Mouse (Mus musculus): ENCODE data around the gene Cep44.

The Cep44 gene

DNA sequence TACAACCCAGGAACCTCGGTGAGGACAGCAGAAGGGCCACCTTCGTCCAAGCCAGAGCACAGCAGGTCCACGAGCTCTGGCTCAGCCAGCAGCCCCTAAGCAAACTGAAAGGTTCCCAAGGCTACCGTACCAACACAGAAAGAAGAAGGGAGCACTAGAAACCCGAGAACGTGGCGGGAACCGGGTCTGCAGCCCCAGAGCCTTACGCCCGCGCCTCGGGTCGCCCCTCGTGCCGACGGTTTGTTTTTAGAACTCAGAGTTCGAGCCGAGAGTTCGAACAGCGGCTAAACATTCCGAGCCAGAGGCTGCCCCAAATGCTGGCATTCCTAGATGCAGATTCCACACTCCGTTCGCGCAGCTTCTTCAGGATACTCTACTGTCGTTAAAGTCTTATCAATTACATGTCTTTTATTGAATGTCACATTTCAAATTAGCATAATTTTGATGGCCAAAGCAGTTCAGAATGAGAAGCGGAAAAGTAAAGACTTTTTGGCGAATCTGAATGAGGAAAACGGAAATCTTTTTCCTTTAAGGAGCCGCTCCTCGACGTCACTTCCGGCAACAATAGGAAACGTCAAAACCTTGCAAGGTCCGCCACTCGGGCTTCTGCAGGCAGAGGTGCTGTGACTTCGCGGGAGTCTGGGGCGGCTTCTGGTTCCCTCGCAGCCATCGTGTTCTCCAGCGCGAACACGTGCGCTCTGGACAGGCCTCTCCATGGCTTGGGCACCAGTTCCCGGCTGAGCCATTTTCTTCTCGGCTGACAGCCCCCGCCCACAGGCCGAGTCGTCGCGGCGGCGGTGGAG lies at the start of gene Cep44, which contains the start of gene Fbxo8:
TSS of gene Cep44 (minus strand) at position 490 of the 803 bp plus-strand sequence.
TSS of gene Fbxo8 (plus strand) at position 533 of the 803 bp plus-strand sequence.
- peak; percentile 88 for DNase-seq

DNA sequence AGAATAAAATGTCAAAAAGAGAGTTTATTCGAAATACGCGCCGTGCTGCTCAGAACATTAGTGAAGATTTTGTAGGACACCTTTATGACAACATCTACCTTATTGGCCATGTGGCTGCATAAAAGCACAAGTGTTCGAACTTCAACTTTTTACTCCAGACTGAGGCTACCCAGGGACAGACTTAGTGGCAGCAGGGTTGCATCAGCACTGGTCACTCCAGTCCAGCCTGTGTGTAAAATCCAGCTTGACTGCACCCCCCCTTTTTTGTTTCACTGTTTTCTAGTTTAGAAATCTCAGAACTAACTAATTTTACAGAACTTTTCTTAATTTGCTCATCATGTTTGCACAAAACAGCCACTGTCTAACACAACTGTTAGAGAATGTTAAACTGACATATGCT lies 40.7 kb upstream of the Cep44 start:
- DNase-seq: no peak

DNA sequence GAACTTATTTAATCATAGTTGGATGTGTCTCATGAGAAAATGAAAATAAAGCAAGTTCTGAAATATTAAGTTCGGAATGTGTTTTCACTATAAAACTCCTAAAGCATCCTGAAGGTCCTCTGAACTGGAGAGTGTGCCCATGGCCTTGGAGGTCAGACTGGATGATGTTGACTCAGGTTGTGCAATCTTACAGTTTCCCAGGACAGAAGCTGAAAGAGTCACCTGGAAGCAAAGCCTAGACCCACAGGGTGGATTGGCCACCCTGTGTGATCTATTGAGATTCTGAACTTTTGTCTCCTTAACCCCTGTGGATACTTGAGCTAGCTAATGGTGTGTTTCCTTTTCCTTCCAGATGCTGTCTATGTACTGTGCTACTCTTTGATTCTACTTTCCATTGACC lies 40.2 kb upstream of the Cep44 start:
- DNase-seq: no peak

DNA sequence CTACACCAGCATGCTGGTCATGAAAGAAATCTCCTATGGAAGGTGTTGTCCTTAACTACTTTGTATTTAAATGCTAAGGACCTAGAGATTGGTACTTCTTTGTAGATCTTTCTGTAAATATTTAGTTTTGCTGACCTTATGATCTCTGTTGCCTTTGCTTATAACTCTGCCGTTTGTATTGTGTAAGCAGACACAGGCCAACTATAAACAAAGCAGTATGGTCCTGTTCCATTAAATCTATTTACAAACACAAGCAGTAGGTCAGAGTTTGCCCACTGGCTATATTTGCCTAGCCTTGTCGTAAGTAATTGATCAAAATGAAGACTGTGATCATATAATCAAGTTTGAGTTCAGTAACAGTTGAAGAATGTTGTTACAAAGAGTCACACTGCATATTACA lies 38.2 kb upstream of the Cep44 start:
- DNase-seq: no peak

DNA sequence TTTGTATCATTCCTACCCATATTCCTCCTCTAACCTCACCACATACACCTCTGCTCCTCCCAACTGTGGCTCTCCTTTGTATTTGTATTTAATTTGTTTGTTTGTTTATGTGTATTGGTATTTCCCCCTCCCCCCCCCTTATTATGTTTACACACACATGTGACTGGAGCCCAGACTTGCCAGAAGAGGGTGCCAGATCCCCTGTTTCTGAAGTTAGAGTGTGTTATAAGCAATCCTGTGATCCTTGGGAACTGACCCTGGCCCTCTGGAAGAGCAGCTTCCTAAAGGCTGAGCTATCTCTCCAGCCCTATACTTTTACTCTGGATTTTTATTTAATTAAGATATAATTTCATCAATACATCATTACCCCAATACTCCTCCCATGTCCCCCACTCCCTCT lies 32.0 kb upstream of the Cep44 start:
- no peak for DNase-seq

DNA sequence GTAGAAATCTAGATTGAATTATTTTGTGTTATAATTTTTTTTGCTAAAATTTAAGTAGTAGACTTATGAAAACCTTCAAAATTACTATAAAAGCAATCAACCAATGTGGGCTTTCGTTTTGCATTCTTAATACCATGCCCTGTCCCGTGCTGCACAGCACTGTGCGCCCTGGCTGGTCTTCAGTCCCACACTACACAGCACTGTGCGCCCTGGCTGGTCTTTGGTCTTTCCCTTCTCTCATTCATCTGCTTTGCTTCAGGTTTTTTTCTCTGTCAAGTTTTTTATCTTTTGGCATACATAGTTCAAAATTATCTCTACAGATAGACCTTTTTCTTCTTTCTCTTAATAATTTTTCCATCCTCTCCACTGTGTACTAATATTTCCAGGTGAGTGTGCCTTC lies 30.1 kb upstream of the Cep44 start:
- no peak for DNase-seq

DNA sequence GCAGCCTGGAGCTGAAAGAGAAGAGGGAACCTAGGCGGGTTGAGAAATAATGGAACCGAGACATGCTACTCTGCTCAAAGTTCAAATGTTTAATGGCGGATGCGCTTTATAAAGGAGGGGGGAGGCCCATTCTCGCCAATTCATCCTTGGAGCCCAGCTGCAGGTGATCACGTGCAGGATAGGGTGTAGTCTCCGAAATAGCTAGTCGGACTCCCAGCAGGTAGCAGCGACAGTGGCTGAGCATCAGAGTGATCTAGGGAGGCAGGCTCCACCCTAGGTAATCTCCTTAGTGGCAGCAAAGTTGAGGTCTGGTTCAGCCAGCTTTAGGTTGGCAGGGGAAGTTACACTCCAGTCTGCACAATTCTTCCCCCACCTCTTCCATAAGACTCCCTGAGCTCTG lies 16.0 kb upstream of the Cep44 start:
- no peak for DNase-seq

DNA sequence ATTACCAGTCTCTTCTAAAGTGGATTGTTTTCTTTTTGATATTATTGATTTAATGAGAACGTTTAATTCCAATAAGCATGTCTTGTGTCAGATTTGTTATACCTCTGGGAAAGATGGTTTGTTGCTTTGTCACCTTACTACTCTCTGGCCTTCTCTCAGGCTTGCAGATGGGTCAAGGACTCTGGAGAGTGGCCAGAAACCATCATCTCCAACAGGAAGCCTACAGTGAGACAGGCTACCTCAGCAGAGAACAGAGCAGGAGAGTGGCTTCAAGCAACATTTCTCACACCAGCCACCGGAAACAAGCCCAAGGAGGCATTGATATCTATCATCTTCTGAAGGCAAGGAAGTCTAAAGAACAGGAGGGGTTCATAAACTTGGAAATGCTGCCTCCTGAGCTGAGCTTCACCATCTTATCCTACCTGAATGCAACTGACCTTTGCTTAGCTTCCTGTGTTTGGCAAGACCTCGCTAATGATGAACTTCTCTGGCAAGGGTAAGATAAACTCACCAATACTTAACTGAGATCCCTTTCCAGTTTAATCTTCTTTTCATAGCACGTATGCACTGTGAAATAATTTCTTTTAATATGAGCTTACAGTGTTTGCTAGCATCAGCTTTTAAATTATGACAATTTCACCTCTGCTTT lies 13.7 kb upstream of the Cep44 start:
- DNase-seq: peak; percentile 65

DNA sequence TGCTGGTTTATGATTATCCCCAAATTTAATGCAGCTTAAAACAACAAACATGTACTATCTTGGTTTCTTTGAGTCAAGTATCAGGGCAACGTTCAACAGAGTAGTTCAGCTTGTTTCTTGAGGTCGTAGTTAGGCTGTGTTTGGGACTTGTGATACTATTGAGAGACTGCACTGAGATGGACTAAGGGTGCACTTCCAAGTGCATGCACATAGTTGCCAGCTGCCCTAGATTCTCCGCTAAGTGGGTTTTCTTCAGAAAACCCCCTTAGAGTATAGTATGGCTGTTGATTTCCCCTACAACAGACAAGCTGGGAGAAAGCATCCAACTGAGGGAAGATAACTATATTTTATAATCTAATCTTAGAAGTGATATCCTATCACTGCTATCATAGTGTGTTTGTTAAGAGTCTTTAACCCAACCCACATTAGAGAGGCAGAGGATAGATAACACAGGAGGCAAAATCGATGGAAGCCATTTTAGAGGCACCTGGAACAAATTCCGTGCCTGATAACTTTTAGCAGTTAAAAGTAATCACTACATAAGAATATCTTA lies 1.8 kb upstream of the Cep44 start:
- no peak for DNase-seq

DNA sequence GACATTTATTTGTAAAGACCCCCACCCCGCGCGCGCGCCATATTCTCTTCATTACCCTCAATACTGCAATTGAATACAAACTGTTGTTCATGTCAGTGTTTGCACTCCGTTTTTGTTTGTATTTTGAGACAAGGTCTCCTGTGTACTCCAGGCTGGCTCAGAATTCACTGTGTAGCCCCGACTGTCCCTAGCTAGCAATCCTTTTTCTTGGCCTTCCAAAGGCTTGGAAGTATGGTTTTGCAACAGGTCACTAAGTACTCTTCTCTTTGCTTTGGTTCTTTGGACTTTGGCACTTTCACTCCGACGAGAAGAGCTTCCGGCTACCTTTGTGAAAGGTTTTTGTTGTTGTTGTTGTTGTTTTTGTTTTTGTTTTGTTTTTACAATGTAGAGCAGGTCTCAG lies 1.2 kb upstream of the Cep44 start:
- DNase-seq: peak; percentile 34

DNA sequence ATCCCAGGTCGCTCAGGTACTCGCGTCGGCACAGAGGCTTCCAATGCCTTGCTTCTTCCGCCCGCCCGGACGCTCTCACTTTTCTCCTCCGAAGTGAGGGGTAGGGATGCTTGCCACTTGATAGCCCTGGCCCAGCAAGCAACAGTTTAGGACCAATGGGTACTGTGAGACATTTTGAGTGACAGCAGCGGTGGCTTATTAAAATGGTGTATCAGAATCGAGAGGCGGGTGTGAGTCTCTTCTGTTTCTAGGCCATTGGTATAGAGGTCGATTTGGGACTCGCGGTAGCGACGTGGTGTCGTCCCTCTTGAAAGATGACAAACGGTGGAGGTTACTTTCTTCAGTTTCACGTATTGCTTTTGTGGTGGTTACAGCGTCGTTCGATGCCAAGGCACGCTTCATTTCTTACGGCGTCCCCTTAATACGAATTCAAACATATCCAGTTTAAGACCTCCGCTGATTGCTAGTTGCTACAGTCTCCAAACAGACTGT lies 560 bp upstream of the Cep44 start:
- DNase-seq: peak; percentile 93

DNA sequence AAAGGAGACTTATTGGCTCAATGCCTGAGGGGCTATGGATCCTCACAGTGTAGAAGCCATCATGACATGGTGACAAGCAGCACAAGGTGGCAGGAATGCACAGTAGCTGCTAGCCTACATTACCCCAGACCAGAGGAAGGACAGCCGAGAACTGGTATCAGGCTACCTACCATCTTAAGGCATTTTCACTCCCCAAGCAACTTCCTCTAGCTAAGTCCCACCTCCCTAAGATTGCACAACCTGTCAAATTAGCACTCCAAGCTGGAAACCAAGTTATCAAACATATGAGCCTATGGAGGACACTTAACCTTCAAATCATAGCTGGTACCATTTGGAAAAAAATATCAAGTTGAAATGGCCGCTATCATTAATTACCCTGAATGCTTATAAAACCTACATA lies 3.0 kb downstream of the Cep44 start:
- DNase-seq: no peak

DNA sequence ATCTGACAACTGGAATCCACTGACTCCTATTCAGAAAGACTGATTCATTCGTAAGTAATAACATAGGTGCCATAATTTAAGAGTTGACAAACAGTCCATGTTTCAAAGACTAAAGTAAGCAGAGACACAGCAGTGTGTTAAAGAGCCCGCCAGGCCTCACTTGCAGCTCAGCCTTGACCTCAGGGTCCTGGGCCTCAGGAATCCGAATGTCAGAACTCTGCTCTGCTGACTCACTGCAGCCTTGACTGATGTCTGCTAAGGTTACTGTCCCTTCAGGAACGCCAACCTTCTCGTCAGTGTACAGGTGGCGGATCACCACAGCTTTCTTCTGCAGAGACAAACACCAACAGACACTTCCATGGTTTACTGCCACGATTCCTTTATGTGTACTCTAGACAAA lies 10.1 kb downstream of the Cep44 start:
- no peak for DNase-seq

DNA sequence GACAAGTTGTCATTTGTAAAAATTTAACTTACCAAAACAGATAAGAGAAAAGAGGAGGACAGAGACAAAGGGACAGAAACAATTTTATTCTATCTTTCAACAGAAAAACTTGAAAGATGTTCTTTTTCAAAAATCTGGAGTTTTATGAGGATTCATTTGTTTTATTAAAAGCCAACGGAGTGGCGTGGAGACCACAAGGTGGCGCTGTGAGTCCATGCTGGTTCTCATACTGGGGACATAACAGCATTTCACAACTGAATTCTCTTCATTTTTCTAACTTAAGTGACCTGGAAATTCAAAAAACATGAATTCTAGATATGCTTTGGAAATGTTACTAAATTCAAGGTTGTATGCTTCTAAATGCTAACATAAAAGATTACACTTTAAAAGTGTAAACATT lies 20.5 kb downstream of the Cep44 start:
- peak; percentile 32 for DNase-seq

DNA sequence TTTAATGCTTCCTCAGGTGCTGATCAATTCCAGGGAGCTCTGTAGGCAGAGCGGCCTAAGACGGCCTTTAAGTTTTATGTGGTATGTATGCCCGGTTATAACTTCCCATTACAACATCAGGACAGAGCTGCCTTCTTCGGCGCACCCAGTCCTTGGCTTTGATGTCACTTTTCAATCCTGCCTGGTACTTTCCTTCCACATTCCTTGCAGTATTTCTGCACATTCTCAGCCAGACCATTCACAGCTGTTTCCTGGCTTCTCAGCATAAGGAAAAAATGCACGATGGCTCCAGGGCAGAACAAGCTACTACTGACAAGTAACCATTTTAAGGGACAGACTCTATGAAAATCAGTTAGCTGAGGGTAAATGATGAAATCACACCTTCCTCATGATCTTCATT lies 22.0 kb downstream of the Cep44 start:
- DNase-seq: no peak

DNA sequence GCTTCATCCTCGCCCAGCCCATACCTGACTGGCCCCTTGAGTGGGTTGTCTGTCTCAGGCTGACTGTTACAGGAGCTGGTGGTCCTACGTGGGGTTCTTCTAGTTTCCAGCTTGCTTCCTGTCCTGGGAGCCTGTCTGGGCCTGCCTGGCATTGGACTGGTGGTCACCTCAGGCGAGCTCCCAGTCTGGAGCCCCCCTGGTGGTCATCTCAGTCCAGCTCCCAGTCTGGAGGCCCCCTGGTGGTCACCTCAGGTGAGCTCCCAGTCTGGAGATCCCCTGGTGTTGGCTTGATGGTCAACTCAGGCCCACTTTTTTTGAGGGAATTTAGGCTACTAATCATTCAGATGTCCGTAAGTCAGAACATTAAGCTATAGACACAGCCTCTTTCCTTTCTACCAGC lies 29.8 kb downstream of the Cep44 start:
- no peak for DNase-seq

DNA sequence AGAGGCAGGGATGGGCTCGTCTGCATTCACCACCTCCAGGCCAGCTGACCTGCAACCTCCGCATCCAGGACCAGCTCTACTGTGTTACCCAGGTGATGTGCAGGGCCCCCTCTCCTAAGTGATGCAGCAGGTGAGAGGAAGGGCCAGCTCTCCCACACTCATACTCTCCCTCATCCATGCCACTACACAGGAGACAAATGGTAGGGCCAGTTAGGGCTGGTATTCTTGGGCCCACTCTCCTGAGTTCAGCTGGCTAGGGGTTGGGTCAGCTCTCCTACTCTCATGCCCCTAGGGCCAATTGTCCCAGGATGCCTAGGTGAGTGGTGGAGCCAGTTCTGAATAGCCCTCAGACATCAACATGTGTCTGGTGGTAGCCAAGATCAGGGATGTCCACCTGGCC lies 30.6 kb downstream of the Cep44 start:
- no peak for DNase-seq

DNA sequence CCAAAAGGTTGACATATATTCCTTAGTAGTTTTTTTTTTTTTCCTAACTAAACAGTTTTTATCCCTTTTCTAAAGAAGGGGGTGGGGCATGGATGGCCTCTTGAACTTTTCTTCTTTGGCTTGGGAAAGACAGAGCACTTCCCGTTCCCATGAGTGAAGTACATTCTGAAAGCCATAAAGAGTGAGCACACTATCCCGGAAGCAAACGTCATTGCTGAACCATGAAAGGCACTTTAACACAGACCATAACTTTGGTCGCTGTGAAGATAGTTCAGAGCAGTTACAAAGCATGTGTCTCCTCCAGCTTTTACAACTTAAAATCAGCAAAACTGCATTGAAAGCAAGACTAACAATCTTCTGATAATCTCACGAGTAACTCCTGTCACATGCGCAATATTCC lies 32.0 kb downstream of the Cep44 start:
- DNase-seq: no peak

DNA sequence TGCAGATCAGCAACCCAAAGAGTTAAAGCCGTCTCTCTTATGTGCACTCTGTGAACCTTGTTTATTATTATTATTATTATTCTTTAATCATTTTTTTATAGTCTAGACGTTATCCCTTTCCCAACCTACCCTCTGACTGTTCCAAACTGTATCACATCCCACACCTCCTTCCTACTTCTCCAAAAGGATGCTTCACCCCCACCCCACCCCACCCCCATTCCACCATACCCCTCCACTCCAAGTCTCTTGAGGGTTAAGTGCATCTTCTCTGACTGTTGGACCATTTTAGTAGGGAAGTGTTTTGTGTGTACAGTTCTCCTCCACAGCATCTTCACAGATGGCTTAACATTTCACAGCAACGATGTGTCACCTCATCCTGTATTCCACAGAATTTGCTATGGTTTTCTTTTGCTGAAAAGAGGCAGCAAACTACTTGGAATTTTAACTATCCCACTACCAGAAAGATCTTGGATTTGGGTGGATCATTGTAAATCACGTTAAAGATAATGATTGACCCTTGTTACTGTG lies 41.8 kb downstream of the Cep44 start:
- no peak for DNase-seq

DNA sequence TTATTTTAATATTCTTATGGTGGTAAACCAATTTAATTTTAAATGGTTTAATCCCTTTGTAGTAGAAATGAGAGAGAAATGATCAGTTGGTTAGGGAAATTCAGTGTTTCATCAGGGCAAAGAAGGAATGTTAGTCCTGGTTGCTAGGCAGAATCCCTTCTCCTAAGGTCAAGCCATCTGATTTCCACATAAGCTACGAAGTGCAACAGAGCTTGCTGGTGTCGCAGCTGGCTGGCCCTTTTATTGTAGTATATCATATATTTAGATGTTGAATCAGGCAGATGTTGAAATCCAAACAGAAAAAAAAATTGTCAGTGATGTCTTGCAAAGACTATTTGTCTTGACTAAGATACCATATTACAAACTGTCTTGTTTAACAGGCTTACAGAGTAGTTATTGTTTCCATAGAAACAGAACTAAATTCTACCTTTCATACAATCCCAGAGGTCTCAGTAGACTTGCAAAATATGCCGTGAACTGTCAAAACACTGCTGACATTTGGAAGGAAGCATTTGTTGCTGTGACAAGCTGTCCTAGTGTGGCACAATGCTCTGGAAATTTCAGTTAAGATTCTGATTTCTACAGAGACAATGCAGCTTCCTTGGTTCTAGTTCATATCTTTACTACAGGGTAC lies 42.4 kb downstream of the Cep44 start:
- no peak for DNase-seq

DNA sequence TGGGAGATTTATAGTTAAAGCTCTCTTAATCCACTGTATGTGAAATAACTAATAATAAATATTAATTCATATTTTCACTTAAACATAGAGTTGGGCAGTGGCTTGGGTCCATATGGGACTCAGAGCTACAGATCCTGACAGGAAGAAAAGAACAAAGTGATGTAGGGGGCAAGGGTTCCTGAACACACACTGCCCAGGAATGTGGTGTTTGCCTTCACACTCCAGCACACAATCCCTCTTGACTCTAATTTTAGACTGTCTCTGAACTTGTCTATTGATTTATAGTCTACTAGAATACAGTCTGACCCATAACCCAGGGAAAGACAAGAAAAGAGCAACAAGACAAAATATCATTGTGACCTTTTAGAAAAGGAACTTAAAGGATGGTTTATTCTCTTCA lies 48.9 kb downstream of the Cep44 start:
- no peak for DNase-seq

DNA sequence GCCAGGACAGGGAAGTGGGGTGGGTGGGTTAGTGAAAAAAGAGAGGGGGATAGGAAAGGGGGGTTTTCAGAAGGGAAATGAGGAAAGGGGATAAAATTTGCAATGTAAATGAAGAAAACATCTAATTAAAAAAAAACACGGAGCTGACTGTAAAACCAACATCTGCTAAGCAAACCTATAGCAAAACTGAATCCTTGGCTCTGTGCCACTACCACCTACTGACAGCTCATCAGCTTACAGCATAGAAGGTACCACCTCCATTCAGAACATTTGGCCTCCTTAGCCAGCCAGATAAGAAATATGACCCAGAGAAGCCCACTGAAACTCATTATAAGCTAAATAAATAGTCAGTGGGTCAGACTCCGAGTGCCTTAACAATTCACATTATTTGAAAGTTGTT lies 61.4 kb downstream of the Cep44 start:
- no peak for DNase-seq

DNA sequence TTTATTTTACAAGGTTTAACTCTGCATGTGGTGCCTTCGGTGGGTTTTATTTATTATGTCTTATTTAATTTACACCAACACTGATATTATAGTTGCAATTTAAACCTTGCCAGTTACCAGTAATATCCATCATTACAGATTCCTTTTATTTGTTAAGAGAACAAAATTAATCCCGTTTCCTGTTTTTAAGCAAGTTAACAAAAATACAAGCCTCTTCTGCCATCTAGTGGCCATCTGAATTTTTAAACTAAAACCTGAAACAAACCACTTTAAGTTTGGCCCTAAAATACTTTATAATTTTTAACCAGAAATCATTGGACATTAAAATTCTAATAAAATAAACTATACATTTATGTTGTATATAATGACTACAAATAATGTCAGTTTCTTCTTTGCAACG lies 64.8 kb downstream of the Cep44 start:
- DNase-seq: peak; percentile 3

All from cerebellum, adult 9-10 months (tissue).